Mouse (Mus musculus) spleen, postnatal 36 days (tissue): ENCODE data around the gene Syt17.

Experiments used
- DNase-seq, 2 experiments: peaks; one replicate each; pipeline ENCODE4 v3.0.0; 2022; ENCODE audit warnings: low spot score in 2 of 2, mixed read lengths in 1 of 2

Gene Syt17

GRCm38 (mm10) chr7:118462818-118463762 is 15.1 kb upstream of the Syt17 start:
- no peak for DNase-seq

- no peak for DNase-seq
Observed at GRCm38 (mm10) chr7:118461400-118462136, 13.5 kb upstream of the Syt17 start.

- no peak for DNase-seq
Observed at GRCm38 (mm10) chr7:118453722-118454121, 5.7 kb upstream of the Syt17 start.

GRCm38 (mm10) chr7:118452940-118453339 is 4.9 kb upstream of the Syt17 start:
- DNase-seq, result no peak

DNA sequence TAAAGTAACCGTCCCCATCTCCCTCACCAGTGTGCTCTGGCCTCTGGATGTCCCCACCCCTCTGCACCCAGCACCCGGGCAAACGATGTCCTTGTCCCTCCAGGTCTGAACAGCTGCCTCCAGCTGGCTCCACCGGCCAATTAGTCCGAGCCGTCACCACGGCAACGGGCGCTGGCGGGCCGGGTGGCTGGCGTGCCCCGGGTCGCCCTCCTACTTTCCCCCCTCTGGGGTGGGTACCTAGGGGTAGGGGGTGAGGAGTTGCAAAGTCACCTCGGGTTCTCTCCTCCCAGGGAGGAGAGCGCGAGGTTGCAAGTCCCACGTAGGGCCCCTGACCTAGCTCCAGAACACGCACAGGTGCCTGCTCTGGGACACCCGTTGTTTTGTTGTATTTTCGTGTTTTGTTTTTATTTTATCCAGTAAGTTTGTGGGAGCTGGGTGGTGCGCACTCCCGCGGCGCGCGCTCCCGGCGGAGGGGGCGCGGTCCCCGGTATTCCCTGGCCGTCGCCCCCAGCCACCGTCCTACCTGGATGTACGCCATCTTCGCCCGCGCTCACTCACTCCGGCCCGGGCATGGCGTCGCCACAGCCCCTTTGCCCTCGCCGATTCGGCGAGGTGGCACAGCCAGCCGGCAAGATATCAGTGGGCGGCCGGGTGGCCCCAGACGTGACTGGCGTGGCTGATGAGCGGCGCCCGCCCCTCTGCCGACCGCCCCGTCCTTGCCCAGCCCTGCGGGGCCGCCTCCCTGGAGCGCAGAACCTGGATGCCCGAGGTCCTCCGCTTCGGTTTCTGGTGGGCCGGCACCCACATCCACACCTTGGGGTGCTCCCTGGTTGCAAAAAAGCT is 510 bp downstream of the Syt17 start:
- DNase-seq, result no peak

DNA sequence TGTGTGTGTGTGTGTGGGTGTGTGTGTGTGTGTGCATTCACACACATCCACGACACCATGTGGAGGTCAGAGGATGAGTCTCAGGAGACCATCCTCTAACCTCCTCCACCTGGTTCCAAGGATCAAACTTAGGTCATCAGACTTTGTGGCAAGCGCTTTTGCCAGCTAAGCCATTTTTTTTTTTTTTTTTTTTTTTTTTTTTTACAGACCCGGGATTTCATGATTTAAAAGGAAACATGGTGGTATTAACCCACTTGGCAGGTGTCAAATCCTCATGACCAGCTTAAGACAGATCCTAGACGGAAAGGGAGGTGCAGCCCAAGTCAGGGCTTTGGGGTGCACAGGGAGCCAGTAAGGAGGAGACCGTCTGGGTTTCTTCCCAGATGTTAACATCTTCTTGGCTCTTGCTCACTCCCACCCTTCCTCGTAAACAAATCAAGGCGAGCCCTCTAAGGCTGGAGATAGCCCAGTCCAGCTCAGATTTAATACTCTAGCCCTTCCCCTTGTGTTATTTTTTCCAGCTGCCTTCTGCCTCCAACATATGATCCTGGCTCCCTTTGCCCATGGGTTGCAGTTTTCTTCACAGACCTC is 4.0 kb downstream of the Syt17 start:
- DNase-seq, result no peak

GRCm38 (mm10) chr7:118443371-118443770 is 4.7 kb downstream of the Syt17 start:
- DNase-seq, result no peak

- DNase-seq, result no peak
Observed at GRCm38 (mm10) chr7:118441535-118441934, 6.5 kb downstream of the Syt17 start.

GRCm38 (mm10) chr7:118437101-118437802 is 10.8 kb downstream of the Syt17 start:
- no peak for DNase-seq

GRCm38 (mm10) chr7:118428937-118429336 is 19.1 kb downstream of the Syt17 start:
- no peak for DNase-seq

DNA sequence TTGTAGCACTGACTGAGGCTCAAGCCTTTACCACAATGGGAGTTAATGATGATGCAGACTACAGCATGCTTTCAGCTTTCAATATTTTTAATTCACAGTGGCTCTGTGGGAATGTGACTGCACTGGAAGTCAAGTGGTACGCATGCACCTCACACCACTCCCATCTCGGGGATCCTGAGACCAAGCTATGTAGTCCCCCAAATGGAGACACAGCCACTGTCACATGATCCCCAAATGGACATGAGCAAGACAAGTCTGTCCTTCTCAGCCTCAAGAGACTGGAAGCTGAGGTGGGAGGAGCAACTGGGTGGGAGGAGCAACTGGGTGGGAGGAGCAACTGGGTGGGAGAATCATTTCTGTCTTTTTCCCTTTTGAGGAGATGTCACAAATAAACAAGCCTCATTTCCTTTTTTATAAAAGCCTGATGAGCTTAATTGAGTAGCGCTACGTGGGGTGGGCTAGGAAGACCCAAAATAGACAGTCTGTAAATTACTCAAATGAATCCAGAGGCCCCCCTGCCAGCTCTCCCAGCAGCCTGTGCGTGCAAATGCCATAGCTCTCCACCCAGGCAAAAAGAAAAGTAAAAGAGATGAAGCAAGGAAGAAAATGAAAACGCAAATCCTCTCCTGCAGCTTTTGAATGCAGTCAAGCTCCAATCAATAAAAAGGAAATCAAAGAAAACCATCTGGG is 28.4 kb downstream of the Syt17 start:
- no peak for DNase-seq

DNA sequence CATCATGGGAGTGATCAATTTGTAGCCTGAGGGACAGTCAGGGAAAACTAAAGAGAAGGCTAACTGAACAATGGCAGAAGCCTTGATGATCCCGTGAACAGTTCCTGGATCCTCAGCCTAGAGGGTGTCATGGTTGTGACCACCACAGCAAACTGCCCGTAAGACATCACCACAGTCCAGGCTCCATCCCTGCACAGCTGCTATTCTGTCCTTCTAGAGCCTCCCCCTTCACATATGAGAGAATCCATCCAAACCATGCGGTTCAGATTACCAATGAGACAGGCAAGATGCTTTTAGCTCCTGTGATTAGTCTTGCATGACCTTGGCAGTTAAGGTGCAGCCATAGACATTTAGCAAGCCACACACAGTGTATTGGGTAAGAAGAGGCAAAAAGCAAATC is 33.8 kb downstream of the Syt17 start:
- DNase-seq, result no peak

- no peak for DNase-seq
Observed at GRCm38 (mm10) chr7:118411877-118412276, 36.1 kb downstream of the Syt17 start.

- DNase-seq, result no peak
Observed at GRCm38 (mm10) chr7:118409421-118409820, 38.6 kb downstream of the Syt17 start.

- DNase-seq, result no peak
Observed at GRCm38 (mm10) chr7:118405251-118405650, 42.8 kb downstream of the Syt17 start.

GRCm38 (mm10) chr7:118402576-118403022 is 45.4 kb downstream of the Syt17 start:
- DNase-seq, result no peak

DNA sequence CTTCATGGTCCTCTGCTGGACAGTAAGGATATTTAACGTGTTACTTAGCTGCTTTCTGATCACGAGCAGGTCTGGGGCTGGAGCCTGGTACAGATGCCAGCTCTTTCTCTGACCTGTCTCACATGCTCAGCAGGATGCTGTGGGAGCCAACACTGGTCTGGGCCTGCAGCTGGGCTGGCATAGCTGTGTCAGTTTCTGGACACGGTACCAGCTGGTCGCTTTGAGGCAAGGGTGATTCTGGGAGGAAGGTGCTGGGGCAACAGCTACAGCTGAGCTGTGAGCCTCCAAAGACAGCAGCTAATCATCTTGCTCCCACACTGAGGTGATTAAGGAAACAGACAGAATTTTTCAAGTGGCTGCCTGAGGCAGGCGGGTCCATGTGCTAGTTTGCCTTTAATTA is 46.1 kb downstream of the Syt17 start:
- DNase-seq, result no peak

DNA sequence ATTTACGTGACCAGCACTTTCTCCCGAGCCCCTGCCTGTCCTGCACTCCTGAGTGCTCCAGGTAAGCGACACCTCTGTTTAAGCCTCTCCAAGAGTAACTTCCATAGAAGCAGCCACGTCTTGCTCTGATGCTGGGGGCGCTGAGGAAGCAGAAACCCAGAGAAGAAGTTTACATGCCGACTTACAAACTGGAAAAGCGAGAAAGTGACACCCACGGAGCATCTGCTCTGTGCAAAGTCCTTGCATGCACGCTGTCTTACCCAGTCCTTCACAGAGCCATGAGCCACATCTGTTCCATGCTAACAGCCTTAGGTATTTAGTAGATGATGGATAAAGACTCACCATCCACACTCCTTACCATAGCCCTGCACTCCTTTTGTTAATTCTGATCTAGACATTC is 48.3 kb downstream of the Syt17 start:
- no peak for DNase-seq

DNA sequence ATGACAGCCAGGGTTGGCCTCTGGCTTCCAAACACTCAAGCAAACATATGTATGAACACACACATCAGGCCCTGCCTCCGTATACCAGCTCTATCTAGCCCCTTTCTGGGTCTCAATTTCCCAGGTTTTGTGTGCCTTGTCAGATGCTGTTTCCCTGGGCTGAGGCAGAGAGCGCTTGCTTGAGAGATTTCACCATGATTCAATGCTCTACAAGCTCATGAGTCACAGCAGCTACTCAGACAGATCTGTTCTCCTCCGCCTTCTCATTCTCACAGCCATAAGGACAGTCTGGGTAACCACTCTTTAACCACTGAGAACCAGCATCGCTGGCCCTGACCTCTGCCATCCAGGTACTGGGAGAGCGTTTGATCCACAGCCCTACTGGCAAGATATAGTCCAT is 57.3 kb downstream of the Syt17 start:
- no peak for DNase-seq

- no peak for DNase-seq
Observed at GRCm38 (mm10) chr7:118380996-118381395, 67.0 kb downstream of the Syt17 start.
